Mouse (Mus musculus) heart, embryonic 11.5 days (tissue): ENCODE measurements at regions not wholly inside any gene's neighbourhood (a gene's known extent, or its start where the extent isn't known, plus 50 kb on each side); places are given as distances from the start of the nearest gene placed in this dataset.

ENCODE experiments used
- ATAC-seq: fragments of 200-750 bp; cut with Nextera tagmentation; replicated peaks from 2 replicates; pipeline ENCODE4 v1.8.0; 2017; ENCODE audit warnings: moderate library complexity; ENCODE audit not compliant: insufficient number of reproducible peaks, low FRiP score, low TSS enrichment
- H3K27ac ChIP-seq: fragments of 300-500 bp; sonication (generic); 2 replicates; pipeline ENCODE4 v1.5.1; 2014; ENCODE audit warnings: mild to moderate bottlenecking, low read depth, low read length
- H3K27me3 ChIP-seq: fragments of 300-500 bp; sonication (generic); 2 replicates; pipeline ENCODE4 v1.6.1; 2014; ENCODE audit warnings: mild to moderate bottlenecking, low read length, mixed read lengths; ENCODE audit not compliant: control insufficient read depth, insufficient read depth
- H3K36me3 ChIP-seq: fragments of 300-500 bp; sonication (generic); 2 replicates; pipeline ENCODE4 v1.6.1; 2014; ENCODE audit warnings: mild to moderate bottlenecking, low read length, moderate library complexity, mixed read lengths; ENCODE audit not compliant: control insufficient read depth, insufficient read depth
- H3K4me1 ChIP-seq: fragments of 300-500 bp; sonication (generic); 2 replicates; pipeline ENCODE4 v1.6.1; 2014; ENCODE audit warnings: low read length; ENCODE audit not compliant: control insufficient read depth, insufficient read depth
- H3K4me2 ChIP-seq: fragments of 300-500 bp; sonication (generic); 2 replicates; pipeline ENCODE4 v1.6.1; 2014; ENCODE audit warnings: mild to moderate bottlenecking, moderate library complexity
- H3K4me3 ChIP-seq: fragments of 300-500 bp; sonication (generic); 2 replicates; pipeline ENCODE4 v1.5.1; 2014; ENCODE audit warnings: low read depth, low read length
- H3K9ac ChIP-seq: fragments of 300-500 bp; sonication (generic); 2 replicates; pipeline ENCODE4 v1.6.1; 2014; ENCODE audit warnings: mild to moderate bottlenecking, low read depth, low read length, moderate library complexity
- H3K9me3 ChIP-seq: fragments of 300-500 bp; sonication (generic); replicated peaks from 2 replicates; pipeline ENCODE4 v1.6.1; 2016; ENCODE audit warnings: low read length; ENCODE audit not compliant: control insufficient read depth
- WGBS: fragments of 180-500 bp; shearing (Covaris S2); extraction: QIAGEN DNeasy Blood & Tissue Kit; methylation state at CpG from one replicate; pipeline ENCODE4 v1.1.7; 2014; ENCODE audit not compliant: insufficient replicate concordance; 5-methylcytosine and 5-hydroxymethylcytosine counted together

DNA sequence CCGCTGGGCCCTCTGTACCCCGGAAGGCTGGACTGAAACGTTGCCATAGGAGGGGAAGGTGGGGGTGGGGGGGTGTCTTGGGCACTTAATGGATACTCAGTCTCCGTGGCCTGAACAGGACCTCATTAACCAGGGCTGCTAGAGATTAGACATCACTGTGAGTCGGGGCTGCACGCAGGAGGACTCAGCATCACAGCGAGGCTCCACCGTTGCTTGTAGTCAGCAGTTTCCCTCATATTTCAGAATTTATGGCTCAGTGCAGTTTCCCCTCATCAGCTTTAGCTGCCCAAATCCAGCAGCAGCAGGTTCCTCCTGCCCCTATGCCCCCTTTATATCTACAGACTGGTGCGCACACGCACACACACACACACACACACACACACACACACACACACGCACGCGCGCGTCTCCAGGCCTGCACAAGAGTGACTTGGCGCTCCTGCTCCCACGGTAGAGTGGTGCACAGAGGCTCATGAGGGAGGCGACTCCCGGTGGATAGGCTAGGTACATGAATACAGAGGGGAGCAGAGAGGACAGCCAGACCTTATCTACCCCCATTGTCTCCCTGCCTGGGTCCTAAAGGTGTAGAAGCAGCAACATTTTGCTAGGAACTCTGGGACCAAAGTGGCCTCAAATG lies 605.8 kb upstream of the Adam5 start:
- H3K4me1 ChIP-seq, result peaks cover 5% of the 10 kb centered on the region; the same call in 1 of the 2 replicates
- H3K9me3 ChIP-seq, result no peaks in the 10 kb centered on the region
- no peak overlapping the region for H3K27ac ChIP-seq
- H3K36me3 ChIP-seq, result no peaks in the 10 kb centered on the region
- no peak overlapping the region for H3K4me2 ChIP-seq
- no peaks in the 10 kb centered on the region for H3K27me3 ChIP-seq
- no peak overlapping the region for H3K9ac ChIP-seq
- H3K4me3 ChIP-seq, result no peak overlapping the region
- WGBS, result 59% methylated on average over 19 of the region's 19 CpGs
- no peak for ATAC-seq

DNA sequence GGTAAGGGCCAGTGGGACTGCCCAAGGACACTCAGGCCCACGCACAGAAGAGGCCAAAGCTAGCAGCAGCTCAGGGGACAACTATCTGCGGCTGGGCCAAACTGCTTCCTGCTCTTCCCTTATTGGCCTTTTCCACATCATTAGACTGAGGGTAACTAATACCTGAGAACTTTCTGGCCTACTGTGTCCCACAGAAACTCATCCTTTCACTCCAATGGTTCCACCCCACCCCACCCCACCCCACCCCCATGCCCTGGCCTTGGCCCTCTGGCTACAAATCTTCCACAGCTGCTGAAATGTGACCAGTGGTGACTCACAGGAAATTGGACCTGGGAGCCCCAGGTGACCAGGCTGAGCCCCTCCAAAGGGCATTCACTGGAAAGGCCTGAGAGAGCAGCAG lies 604.6 kb upstream of the Adam5 start:
- no peak overlapping the region for H3K4me2 ChIP-seq
- no peak overlapping the region for H3K4me3 ChIP-seq
- peaks cover 5% of the 10 kb centered on the region; the same call in 1 of the 2 replicates for H3K4me1 ChIP-seq
- no peaks in the 10 kb centered on the region for H3K27me3 ChIP-seq
- H3K36me3 ChIP-seq, result no peaks in the 10 kb centered on the region
- H3K27ac ChIP-seq, result no peak overlapping the region
- H3K9me3 ChIP-seq, result no peaks in the 10 kb centered on the region
- 61% methylated on average over 2 of the region's 2 CpGs for WGBS
- no peak for ATAC-seq
- H3K9ac ChIP-seq, result no peak overlapping the region

DNA sequence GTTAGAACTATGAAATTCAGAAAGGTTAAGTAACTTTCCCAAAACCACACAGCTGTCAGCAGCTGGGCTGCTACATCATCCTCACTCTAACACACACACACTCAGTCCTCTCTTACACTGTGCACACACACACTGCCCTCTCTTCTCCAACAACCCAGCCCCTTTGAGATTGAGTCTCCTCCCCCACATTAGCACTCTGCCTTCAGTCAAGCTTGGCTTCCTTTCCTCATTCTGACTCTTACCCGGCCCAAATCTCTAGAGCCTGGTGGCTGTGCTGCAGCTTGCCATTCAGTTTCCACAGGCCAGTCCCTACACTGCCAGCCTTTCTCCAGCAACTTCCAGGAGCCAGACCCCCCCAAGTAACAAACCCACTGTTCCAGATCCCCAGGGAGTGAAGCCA lies 602.0 kb upstream of the Adam5 start:
- H3K9ac ChIP-seq, result no peak overlapping the region
- H3K27me3 ChIP-seq, result no peaks in the 10 kb centered on the region
- no peaks in the 10 kb centered on the region for H3K36me3 ChIP-seq
- no peak overlapping the region for H3K4me2 ChIP-seq
- 50% methylated on average over 1 of the region's 1 CpGs for WGBS
- no peaks in the 10 kb centered on the region for H3K9me3 ChIP-seq
- H3K4me1 ChIP-seq, result peaks cover 5% of the 10 kb centered on the region; the same call in 1 of the 2 replicates
- ATAC-seq, result no peak
- no peak overlapping the region for H3K27ac ChIP-seq
- no peak overlapping the region for H3K4me3 ChIP-seq

- no peaks in the 10 kb centered on the region for H3K9me3 ChIP-seq
- H3K4me1 ChIP-seq, result no peaks in the 10 kb centered on the region
- no peaks in the 10 kb centered on the region for H3K27me3 ChIP-seq
- no peak for ATAC-seq
- no peak overlapping the region for H3K4me3 ChIP-seq
- H3K27ac ChIP-seq, result no peak overlapping the region
- H3K9ac ChIP-seq, result no peak overlapping the region
- H3K4me2 ChIP-seq, result no peak overlapping the region
- WGBS, result 84% methylated on average over 6 of the region's 6 CpGs
- H3K36me3 ChIP-seq, result no peaks in the 10 kb centered on the region
Measured at GRCm38 (mm10) chr8:25421478-25421877, 597.3 kb upstream of the Adam5 start.

DNA sequence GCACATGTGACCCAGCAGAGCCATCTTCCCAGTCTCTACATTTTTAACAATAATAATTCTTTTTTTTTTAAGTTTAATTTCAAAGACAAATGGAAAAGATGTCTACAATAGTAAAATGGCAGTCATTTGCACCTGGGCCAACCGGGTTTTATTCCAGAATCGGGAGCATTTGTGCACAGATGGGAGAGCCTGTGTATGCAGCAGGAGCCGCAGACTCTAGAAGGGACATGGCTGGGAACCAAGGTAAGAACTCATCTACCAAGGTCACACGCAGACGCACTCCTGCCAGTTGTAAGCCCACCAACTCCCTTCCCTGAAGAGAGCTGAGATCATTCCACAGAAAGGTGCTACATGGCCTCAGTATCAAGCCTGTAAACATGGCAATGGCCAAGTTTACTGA lies 586.4 kb upstream of the Adam5 start:
- H3K27me3 ChIP-seq, result no peaks in the 10 kb centered on the region
- ATAC-seq, result no peak
- no peak overlapping the region for H3K4me2 ChIP-seq
- no peaks in the 10 kb centered on the region for H3K36me3 ChIP-seq
- H3K27ac ChIP-seq, result no peak overlapping the region
- 86% methylated on average over 5 of the region's 5 CpGs for WGBS
- no peak overlapping the region for H3K4me3 ChIP-seq
- no peaks in the 10 kb centered on the region for H3K4me1 ChIP-seq
- no peaks in the 10 kb centered on the region for H3K9me3 ChIP-seq
- no peak overlapping the region for H3K9ac ChIP-seq

DNA sequence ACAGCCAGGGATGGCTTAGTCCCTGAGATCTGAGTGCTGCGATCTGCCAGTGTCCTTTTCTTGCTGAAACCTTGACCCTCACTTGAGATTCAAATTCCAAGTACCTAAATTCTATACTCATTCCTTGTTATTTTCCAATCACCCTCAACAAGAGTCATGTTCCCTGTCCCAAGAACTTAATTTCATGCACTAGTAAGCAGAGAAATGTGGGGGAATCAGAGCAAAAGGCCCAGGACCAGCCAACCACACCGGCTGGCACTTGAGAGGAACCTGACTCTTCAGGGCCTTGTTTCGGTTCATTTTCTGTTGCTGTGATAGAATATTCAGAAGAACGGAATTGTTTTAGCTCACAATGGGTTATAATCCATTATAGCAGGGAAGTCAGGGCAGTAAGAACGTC lies 583.7 kb upstream of the Adam5 start:
- no peak overlapping the region for H3K4me3 ChIP-seq
- no peak overlapping the region for H3K9ac ChIP-seq
- no peaks in the 10 kb centered on the region for H3K27me3 ChIP-seq
- H3K27ac ChIP-seq, result no peak overlapping the region
- no peaks in the 10 kb centered on the region for H3K36me3 ChIP-seq
- H3K9me3 ChIP-seq, result no peaks in the 10 kb centered on the region
- WGBS, result 84% methylated on average over 5 of the region's 5 CpGs
- no peaks in the 10 kb centered on the region for H3K4me1 ChIP-seq
- H3K4me2 ChIP-seq, result no peak overlapping the region
- no peak for ATAC-seq

DNA sequence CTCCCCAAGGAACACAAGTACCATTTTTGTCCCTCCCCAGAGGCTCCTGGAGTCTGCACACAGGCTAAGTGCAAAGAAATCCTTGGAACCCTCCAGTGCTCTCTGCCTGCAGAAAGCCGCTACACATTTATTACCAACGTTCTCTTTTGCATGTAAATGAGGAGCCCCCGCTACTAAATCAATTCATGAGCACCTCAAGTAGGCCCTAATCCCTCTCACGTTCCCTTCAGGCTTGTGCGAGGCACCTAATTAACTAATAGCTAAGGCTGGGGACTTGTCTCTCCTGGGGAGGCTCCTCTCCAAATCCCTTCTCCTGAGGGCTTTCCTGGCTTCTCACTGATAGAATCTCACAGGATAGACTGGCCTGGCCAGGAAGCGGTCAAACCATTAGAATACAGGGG lies 568.6 kb upstream of the Adam5 start:
- Histone ChIP-seq H3K27ac (no peak overlapping the region), H3K4me1 (peaks cover 6% of the 10 kb centered on the region; the same call in 1 of the 2 replicates), H3K27me3 (no peaks in the 10 kb centered on the region), H3K9ac (no peak overlapping the region), H3K4me3 (no peak overlapping the region), H3K36me3 (no peaks in the 10 kb centered on the region), H3K9me3 (no peaks in the 10 kb centered on the region), H3K4me2 (no peak overlapping the region)
- WGBS, result 25% methylated on average over 6 of the region's 6 CpGs
- no peak for ATAC-seq

DNA sequence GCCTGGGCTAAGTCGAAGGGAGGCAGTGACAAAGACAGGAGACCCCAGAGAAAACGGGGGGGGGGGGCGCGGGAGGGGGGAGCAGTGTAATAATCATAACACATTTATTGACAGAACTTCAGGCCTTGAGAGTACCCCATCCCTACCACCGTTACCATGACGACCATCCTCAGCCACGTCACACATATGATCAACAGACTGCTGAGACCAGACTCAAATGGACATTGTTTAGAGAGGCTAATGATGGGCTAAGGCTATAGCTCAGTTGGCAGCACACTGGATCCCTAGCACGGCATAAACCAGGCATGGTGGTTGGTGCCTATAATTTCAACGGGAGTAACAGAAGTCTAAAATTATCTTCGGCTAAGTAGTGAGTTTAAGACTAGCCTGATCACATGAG lies 565.8 kb upstream of the Adam5 start:
- no peak overlapping the region for H3K27ac ChIP-seq
- 50% methylated on average over 9 of the region's 10 CpGs for WGBS
- H3K9me3 ChIP-seq, result no peaks in the 10 kb centered on the region
- H3K27me3 ChIP-seq, result no peaks in the 10 kb centered on the region
- H3K4me2 ChIP-seq, result no peak overlapping the region
- no peak overlapping the region for H3K9ac ChIP-seq
- no peaks in the 10 kb centered on the region for H3K36me3 ChIP-seq
- peaks cover 6% of the 10 kb centered on the region; the same call in 1 of the 2 replicates for H3K4me1 ChIP-seq
- H3K4me3 ChIP-seq, result no peak overlapping the region
- no peak for ATAC-seq

DNA sequence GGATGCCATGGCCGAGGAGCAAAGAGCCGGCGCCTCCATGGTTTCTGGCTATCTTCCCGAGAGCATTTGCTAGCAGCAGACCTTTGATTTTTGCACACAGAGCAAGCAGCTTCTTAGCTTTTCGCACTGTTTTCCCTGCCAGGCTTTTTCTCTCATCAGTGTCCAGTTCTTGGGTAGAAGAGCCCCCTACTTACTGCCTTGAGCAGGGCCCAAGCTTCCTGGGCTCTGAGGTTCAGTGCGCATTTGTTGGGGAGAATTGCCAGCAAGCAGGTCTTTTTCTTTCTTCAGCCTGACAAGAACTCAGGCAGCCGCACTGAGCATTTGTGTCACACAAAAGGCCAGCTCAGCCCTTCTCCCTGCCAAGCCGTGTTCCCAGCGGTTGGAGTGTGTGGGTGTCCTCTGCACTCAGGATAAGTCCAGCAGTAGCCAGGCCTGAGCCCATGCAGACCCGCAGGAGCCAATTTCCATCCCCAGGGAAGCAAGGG lies 565.2 kb upstream of the Adam5 start:
- no peak overlapping the region for H3K27ac ChIP-seq
- no peak overlapping the region for H3K4me2 ChIP-seq
- peaks cover 6% of the 10 kb centered on the region; the same call in 1 of the 2 replicates for H3K4me1 ChIP-seq
- H3K36me3 ChIP-seq, result no peaks in the 10 kb centered on the region
- H3K27me3 ChIP-seq, result no peaks in the 10 kb centered on the region
- no peak for ATAC-seq
- no peaks in the 10 kb centered on the region for H3K9me3 ChIP-seq
- no peak overlapping the region for H3K4me3 ChIP-seq
- 40% methylated on average over 10 of the region's 10 CpGs for WGBS
- no peak overlapping the region for H3K9ac ChIP-seq
